Mouse (Mus musculus) limb, embryonic 14.5 days (tissue): ENCODE data around the gene Myo9a. TPM values are rescaled to one million over a fixed set of nuclear protein-coding genes. Genes with fewer than 3 reads are reported as not detected.
A peak's percentile ranks its signal among the peaks of the same experiment; 100 is the strongest.

ENCODE experiments used
- ATAC-seq: fragments of 200-750 bp; cut with Nextera tagmentation; 2 replicates; pipeline ENCODE4 v1.8.0; 2017; ENCODE audit warnings: low read depth, moderate number of reproducible peaks, moderate TSS enrichment; ENCODE audit not compliant: low FRiP score
- DNase-seq: peaks from one replicate; pipeline ENCODE4 v3.0.0-alpha.2; 2015; ENCODE audit warnings: low spot score
- H3K27ac ChIP-seq: fragments of 300-500 bp; sonication (generic); replicated peaks from 2 replicates; pipeline ENCODE4 v1.5.1; 2014; ENCODE audit warnings: low read depth, mild to moderate bottlenecking, low read length, moderate library complexity, mixed read lengths
- H3K27me3 ChIP-seq: fragments of 300-500 bp; sonication (generic); 2 replicates; pipeline ENCODE4 v1.6.1; 2014; ENCODE audit warnings: low read length, mixed read lengths; ENCODE audit not compliant: control insufficient read depth, insufficient read depth
- H3K36me3 ChIP-seq: fragments of 300-500 bp; sonication (generic); 2 replicates; pipeline ENCODE4 v1.6.1; 2014; ENCODE audit warnings: mild to moderate bottlenecking, low read length, moderate library complexity, mixed read lengths; ENCODE audit not compliant: control insufficient read depth, insufficient read depth
- H3K4me1 ChIP-seq: fragments of 300-500 bp; sonication (generic); 2 replicates; pipeline ENCODE4 v1.6.1; 2014; ENCODE audit warnings: antibody characterized with exemption, low read length, mixed read lengths; ENCODE audit not compliant: control insufficient read depth, insufficient read depth
- H3K4me2 ChIP-seq: fragments of 300-500 bp; sonication (generic); replicated peaks from 2 replicates; pipeline ENCODE4 v1.6.1; 2014; ENCODE audit warnings: low read depth, mild to moderate bottlenecking, low read length, moderate library complexity; ENCODE audit not compliant: severe bottlenecking
- H3K4me3 ChIP-seq: fragments of 300-500 bp; sonication (generic); replicated peaks from 2 replicates; pipeline ENCODE4 v1.5.1; 2014; ENCODE audit warnings: low read length
- H3K9ac ChIP-seq: fragments of 300-500 bp; sonication (generic); 2 replicates; pipeline ENCODE4 v1.6.1; 2014; ENCODE audit warnings: mild to moderate bottlenecking, low read depth, low read length, moderate library complexity; ENCODE audit not compliant: severe bottlenecking
- H3K9me3 ChIP-seq: fragments of 300-500 bp; sonication (generic); 2 replicates; pipeline ENCODE4 v1.6.1; 2016; ENCODE audit warnings: low read length; ENCODE audit not compliant: control insufficient read depth
- POLR2A ChIP-seq: fragments of 200-500 bp; IDR thresholded peaks from 2 replicates; pipeline ENCODE4 v1.8.0; 2012; ENCODE audit warnings: inconsistent platforms, mild to moderate bottlenecking, moderate library complexity, borderline replicate concordance; ENCODE audit not compliant: insufficient read depth, insufficient read length; ENCODE audit errors: extremely low read depth
- WGBS: fragments of 180-500 bp; shearing (Covaris S2); extraction: QIAGEN DNeasy Blood & Tissue Kit; methylation state at CpG from one replicate; pipeline ENCODE4 v1.1.7; 2014; 5-methylcytosine and 5-hydroxymethylcytosine counted together
- polyA plus RNA-seq, 2 experiments: library from polyadenylated mRNA; depleted of rRNA in 1 of 2; stranded (reverse) in 1 of 2; unstranded in 1 of 2; fragments of >200 nt; fragmentation: Nextera tagmentation in 1 of 2; extraction: Ambion mirVana in 1 of 2; gene quantifications; 2 replicates each; pipeline versions ENCODE4 v1.2.1 to v1.2.3; 2012 to 2014

The Myo9a gene
- polyA plus RNA-seq, 2 experiments = 13.9 to 19.2 TPM

- no peak for TF ChIP-seq POLR2A
Observed at GRCm38 (mm10) chr9:59951001-59951750, 200.5 kb downstream of the Myo9a start.

DNA sequence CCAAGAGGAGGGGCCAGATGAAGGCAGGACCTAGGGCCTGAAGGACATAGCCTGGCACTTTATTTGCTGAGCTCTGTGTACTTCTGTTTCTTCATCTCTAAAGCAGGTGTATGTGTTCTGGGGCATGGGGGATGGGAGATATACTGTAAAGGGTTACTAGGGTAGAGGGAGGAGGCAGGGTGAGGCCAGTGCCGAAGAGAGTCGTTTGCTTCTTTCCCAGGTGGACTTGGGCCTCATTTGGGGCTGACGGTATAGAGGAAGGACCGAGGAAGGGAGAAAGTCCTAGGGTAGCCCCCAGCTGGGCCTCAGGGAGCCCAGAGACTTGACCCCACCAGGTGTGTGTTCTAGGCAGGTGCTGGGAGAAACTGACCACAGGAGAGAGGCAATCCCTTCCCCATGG, 201.2 kb downstream of the Myo9a start:
- DNase-seq = no peak
- no peaks in the 10 kb centered on the region for H3K27me3 ChIP-seq
- ATAC-seq = no peak
- H3K4me2 ChIP-seq = no peak overlapping the region
- H3K4me1 ChIP-seq = 0 out of 2 replicates have a peak, but pooled peaks cover 3% of the 10 kb centered on the region
- no peaks in the 10 kb centered on the region for H3K9me3 ChIP-seq
- no peak overlapping the region for H3K4me3 ChIP-seq
- TF ChIP-seq POLR2A = no peak
- no peaks in the 10 kb centered on the region for H3K36me3 ChIP-seq
- no peak overlapping the region for H3K27ac ChIP-seq
- H3K9ac ChIP-seq = no peak overlapping the region
- WGBS = 63% methylated on average over 4 of the region's 4 CpGs

More at GRCm38 (mm10) chr9:59951001-59951750, 200.5 kb downstream of the Myo9a start:
- ATAC-seq (no peak), DNase-seq (no peak)
- Histone ChIP-seq H3K9ac (no peak overlapping the region), H3K27me3 (no peaks in the 10 kb centered on the region), H3K4me3 (no peak overlapping the region), H3K4me2 (no peak overlapping the region), H3K36me3 (no peaks in the 10 kb centered on the region), H3K4me1 (no peaks in the 10 kb centered on the region), H3K27ac (no peak overlapping the region), H3K9me3 (no peaks in the 10 kb centered on the region)
- WGBS = 91% methylated on average over 9 of the region's 9 CpGs

GRCm38 (mm10) chr9:59952515-59953070, 201.9 kb downstream of the Myo9a start:
- 59% methylated on average over 8 of the region's 8 CpGs for WGBS

DNA sequence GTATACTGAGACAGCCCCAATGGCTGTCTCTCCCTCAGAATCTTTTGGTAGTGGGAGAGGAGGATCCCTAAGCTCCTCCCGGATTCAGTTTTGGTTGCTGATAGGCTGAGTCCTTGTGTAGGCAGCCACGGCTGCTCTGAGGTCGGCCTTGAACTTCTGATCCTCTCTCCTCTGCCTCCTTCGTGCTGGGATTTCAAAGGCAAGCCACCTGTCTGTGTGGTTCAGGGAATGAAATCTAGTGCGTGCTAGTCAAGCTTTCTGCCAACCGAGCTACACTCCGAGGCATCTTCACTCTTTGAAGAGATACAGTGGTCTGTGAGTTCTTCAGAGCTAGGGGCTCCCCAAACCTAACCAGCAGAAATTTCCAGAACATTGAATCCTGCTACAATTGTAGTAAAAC, 202.9 kb downstream of the Myo9a start:
- no peak overlapping the region for H3K4me3 ChIP-seq
- H3K4me1 ChIP-seq = 0 out of 2 replicates have a peak, but pooled peaks cover 3% of the 10 kb centered on the region
- WGBS = 77% methylated on average over 7 of the region's 7 CpGs
- H3K9me3 ChIP-seq = no peaks in the 10 kb centered on the region
- DNase-seq = no peak
- ATAC-seq = no peak
- no peak overlapping the region for H3K9ac ChIP-seq
- H3K36me3 ChIP-seq = no peaks in the 10 kb centered on the region
- no peak overlapping the region for H3K4me2 ChIP-seq
- no peak for TF ChIP-seq POLR2A
- H3K27me3 ChIP-seq = no peaks in the 10 kb centered on the region
- no peak overlapping the region for H3K27ac ChIP-seq

More at GRCm38 (mm10) chr9:59952515-59953070, 201.9 kb downstream of the Myo9a start:
- ATAC-seq (no peak), DNase-seq (no peak)
- no peak overlapping the region for H3K4me2 ChIP-seq
- H3K27ac ChIP-seq = no peak overlapping the region
- H3K9me3 ChIP-seq = no peaks in the 10 kb centered on the region
- 0 out of 2 replicates have a peak, but pooled peaks cover 3% of the 10 kb centered on the region for H3K4me1 ChIP-seq
- H3K27me3 ChIP-seq = no peaks in the 10 kb centered on the region
- H3K36me3 ChIP-seq = no peaks in the 10 kb centered on the region
- H3K9ac ChIP-seq = no peak overlapping the region
- no peak overlapping the region for H3K4me3 ChIP-seq
- TF ChIP-seq POLR2A = no peak

GRCm38 (mm10) chr9:59955199-59955598, 204.5 kb downstream of the Myo9a start:
- Histone ChIP-seq H3K9me3 (no peaks in the 10 kb centered on the region), H3K27ac (peak overlapping the region; percentile 27), H3K4me1 (0 out of 2 replicates have a peak, but pooled peaks cover 3% of the 10 kb centered on the region), H3K36me3 (no peaks in the 10 kb centered on the region), H3K4me2 (no peak overlapping the region), H3K9ac (no peak overlapping the region), H3K27me3 (no peaks in the 10 kb centered on the region), H3K4me3 (no peak overlapping the region)
- peak; percentile 45; the same call in 1 of the 2 replicates for ATAC-seq
- no peak for DNase-seq
- 21% methylated on average over 3 of the region's 3 CpGs for WGBS
- no peak for TF ChIP-seq POLR2A
